Mouse (Mus musculus) bone marrow macrophage, adult 2 months (primary cell): ENCODE data around the gene Dnajb1. TPM values are rescaled to one million over a fixed set of nuclear protein-coding genes. Genes with fewer than 3 reads are reported as not detected.

Source experiments
- H3K27ac ChIP-seq: 2 replicates; pipeline ENCODE4 v1.5.1; 2012; ENCODE audit warnings: low read depth, low read length; ENCODE audit not compliant: insufficient read depth
- H3K4me1 ChIP-seq: 2 replicates; pipeline ENCODE4 v1.6.1; 2012; ENCODE audit warnings: low read length; ENCODE audit not compliant: control insufficient read depth, insufficient read depth
- H3K4me3 ChIP-seq: 2 replicates; pipeline ENCODE4 v1.5.1; 2012; ENCODE audit warnings: mild to moderate bottlenecking, low read length, moderate library complexity; ENCODE audit not compliant: insufficient read depth
- CTCF ChIP-seq: IDR thresholded peaks from 2 replicates; pipeline ENCODE4 v1.5.1; 2012; ENCODE audit warnings: low read depth, mild to moderate bottlenecking, low read length, moderate library complexity
- POLR2A ChIP-seq: IDR thresholded peaks from 2 replicates; pipeline ENCODE4 v1.6.1; 2012; ENCODE audit warnings: mild to moderate bottlenecking, low read depth, low read length, borderline replicate concordance
- polyA plus RNA-seq: library from polyadenylated mRNA; stranded (reverse); fragments of >200 nt; gene quantifications from 2 replicates; pipeline ENCODE4 v1.2.4, GENCODE M21; 2012; ENCODE audit not compliant: missing spikeins, insufficient read depth, insufficient read length

The Dnajb1 gene
- polyA plus RNA-seq, 1 experiment, result 19.4 TPM

- Histone ChIP-seq H3K4me1 (peaks cover 10% of the 10 kb centered on the region), H3K27ac (peak overlapping the region; percentile 50), H3K4me3 (peak overlapping the region; percentile 89)
- TF ChIP-seq CTCF, result no peak
- no peak for TF ChIP-seq POLR2A
These were observed 45.0 kb downstream of the Dnajb1 start for GRCm38 (mm10) chr8:83652744-83653661.

GRCm38 (mm10) chr8:83653662-83654017, 45.6 kb downstream of the Dnajb1 start:
- Histone ChIP-seq H3K27ac (peak overlapping the region; percentile 50), H3K4me3 (peak overlapping the region; percentile 89), H3K4me1 (peaks cover 10% of the 10 kb centered on the region)
- TF ChIP-seq CTCF, result no peak
- TF ChIP-seq POLR2A, result no peak

GRCm38 (mm10) chr8:83654725-83655124, 46.7 kb downstream of the Dnajb1 start:
- Histone ChIP-seq H3K4me1 (peaks cover 10% of the 10 kb centered on the region), H3K4me3 (no peak overlapping the region), H3K27ac (no peak overlapping the region)
- TF ChIP-seq POLR2A, result no peak
- no peak for TF ChIP-seq CTCF

GRCm38 (mm10) chr8:83656043-83656442, 48.0 kb downstream of the Dnajb1 start:
- H3K4me3 ChIP-seq, result no peak overlapping the region

GRCm38 (mm10) chr8:83656484-83657246, 48.7 kb downstream of the Dnajb1 start:
- Histone ChIP-seq H3K27ac (no peak overlapping the region), H3K4me1 (peaks cover 10% of the 10 kb centered on the region), H3K4me3 (no peak overlapping the region)
- TF ChIP-seq POLR2A, result no peak
- TF ChIP-seq CTCF, result no peak

More at GRCm38 (mm10) chr8:83656043-83656442, 48.0 kb downstream of the Dnajb1 start:
- Histone ChIP-seq H3K27ac (no peak overlapping the region), H3K4me1 (peaks cover 10% of the 10 kb centered on the region)
- TF ChIP-seq CTCF, result no peak
- TF ChIP-seq POLR2A, result no peak

DNA sequence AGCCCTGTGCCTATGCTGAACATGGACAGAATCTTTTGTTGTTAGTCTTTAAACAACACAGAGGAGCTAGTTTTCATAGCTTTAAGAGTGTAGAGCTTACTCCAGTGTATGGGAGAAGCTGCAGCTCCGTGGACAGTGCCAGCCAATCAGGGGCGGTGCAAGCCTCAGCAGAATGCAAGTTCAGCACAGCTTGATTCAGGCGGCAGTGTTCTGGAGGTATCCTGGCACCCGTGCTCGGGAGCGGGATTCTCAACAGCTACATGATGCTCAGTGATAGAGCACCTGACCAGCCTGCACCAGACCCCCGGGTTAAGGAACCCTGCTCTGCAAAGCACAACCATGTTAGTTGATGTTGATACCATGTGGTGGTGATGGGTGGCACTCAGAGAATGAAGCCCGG, 52.6 kb downstream of the Dnajb1 start:
- H3K4me1 ChIP-seq, result peaks cover 5% of the 10 kb centered on the region

DNA sequence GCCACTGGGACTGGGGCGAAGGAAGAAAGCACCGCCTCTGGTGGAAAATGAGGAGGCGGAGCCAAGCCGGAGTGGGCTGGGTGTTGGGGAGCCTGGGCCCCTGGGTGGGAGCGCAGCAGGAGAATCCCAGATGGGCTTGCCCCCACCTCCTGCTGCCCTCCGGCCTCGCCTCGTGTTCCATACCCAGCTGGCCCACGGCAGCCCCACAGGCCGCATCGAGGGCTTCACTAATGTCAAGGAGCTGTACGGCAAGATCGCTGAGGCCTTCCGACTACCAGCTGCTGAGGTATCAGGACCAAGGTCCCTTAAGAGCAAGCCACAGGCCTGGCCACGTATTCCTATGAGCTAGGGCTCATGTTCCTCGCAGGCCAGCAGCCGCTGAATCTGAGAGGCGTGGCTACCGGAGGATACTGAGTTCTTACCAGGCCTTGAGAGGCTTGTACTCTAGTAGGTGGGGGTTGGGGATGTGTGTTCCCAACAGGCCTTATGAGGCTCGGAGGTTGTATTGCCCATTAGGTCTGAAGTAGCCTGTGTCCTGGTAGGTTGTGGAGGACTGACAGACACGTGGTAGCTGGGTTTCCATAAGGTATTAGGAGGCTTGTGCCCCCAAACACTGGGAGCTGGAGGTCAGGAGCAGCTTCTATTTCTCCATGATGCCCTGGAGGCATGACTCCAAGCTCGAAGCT, 53.1 kb downstream of the Dnajb1 start:
- no peak for TF ChIP-seq CTCF
- no peak for TF ChIP-seq POLR2A
- Histone ChIP-seq H3K27ac (no peak overlapping the region), H3K4me3 (no peak overlapping the region), H3K4me1 (peaks cover 5% of the 10 kb centered on the region)

More for the DNA sequence above, 52.6 kb downstream of the Dnajb1 start:
- Histone ChIP-seq H3K27ac (no peak overlapping the region), H3K4me3 (no peak overlapping the region)
- TF ChIP-seq POLR2A (no peak), CTCF (no peak)

Other genes with a start within 250 kb of the Dnajb1 start
- gene Clgn, start 218.3 kb upstream of the Dnajb1 start, polyA plus RNA-seq, result 0.20 TPM in 1 of 2 replicates, not detected in the other
- gene Scoc, start 149.8 kb upstream of the Dnajb1 start, polyA plus RNA-seq, result 49.5 and 50.3 TPM in 2 replicates
- not detected in 2 replicates for gene Olfr370, start 72.4 kb upstream of the Dnajb1 start, polyA plus RNA-seq
- 130 and 134 TPM in 2 replicates for gene Ndufb7, start 41.5 kb upstream of the Dnajb1 start, polyA plus RNA-seq
- 189 and 215 TPM in 2 replicates for gene Tecr, start 222 bp upstream of the Dnajb1 start, polyA plus RNA-seq
- 25.6 and 32.2 TPM in 2 replicates for gene Gipc1, start 44.5 kb downstream of the Dnajb1 start, polyA plus RNA-seq
- 0.16 and 0.53 TPM in 2 replicates for gene Ptger1, start 58.5 kb downstream of the Dnajb1 start, polyA plus RNA-seq
- 148 and 174 TPM in 2 replicates for gene Pkn1, start 91.0 kb downstream of the Dnajb1 start, polyA plus RNA-seq
- gene Ddx39, start 107.0 kb downstream of the Dnajb1 start, polyA plus RNA-seq, result 27.9 and 28.4 TPM in 2 replicates
- gene Adgre5, start 133.1 kb downstream of the Dnajb1 start, polyA plus RNA-seq, result 55.5 and 62.9 TPM in 2 replicates